Mouse (Mus musculus) midbrain, embryonic 11.5 days (tissue): Measurements from ENCODE around the gene B4gat1. TPM values are rescaled to one million over a fixed set of nuclear protein-coding genes. Genes with fewer than 3 reads are reported as not detected.

ENCODE experiments used
- ATAC-seq: fragments of 200-750 bp; cut with Nextera tagmentation; 2 replicates; pipeline ENCODE4 v1.8.0; 2017; ENCODE audit warnings: moderate TSS enrichment, moderate library complexity; ENCODE audit not compliant: low FRiP score
- DNase-seq: peaks from one replicate; pipeline ENCODE4 v3.0.0; 2015; ENCODE audit warnings: low spot score; ENCODE audit errors: missing footprints
- H3K27ac ChIP-seq: fragments of 300-500 bp; sonication (generic); 2 replicates; pipeline ENCODE4 v1.5.1; 2014; ENCODE audit warnings: low read depth, low read length
- H3K27me3 ChIP-seq: fragments of 300-500 bp; sonication (generic); 2 replicates; pipeline ENCODE4 v1.6.1; 2014; ENCODE audit warnings: mild to moderate bottlenecking, low read length, moderate library complexity, mixed read lengths; ENCODE audit not compliant: control insufficient read depth, insufficient read depth
- H3K36me3 ChIP-seq: fragments of 300-500 bp; sonication (generic); 2 replicates; pipeline ENCODE4 v1.6.1; 2014; ENCODE audit warnings: mild to moderate bottlenecking, low read length, moderate library complexity, mixed read lengths; ENCODE audit not compliant: control insufficient read depth, insufficient read depth
- H3K4me1 ChIP-seq: fragments of 300-500 bp; sonication (generic); 2 replicates; pipeline ENCODE4 v1.6.1; 2014; ENCODE audit warnings: low read length; ENCODE audit not compliant: control insufficient read depth, insufficient read depth
- H3K4me2 ChIP-seq: fragments of 300-500 bp; sonication (generic); 2 replicates; pipeline ENCODE4 v1.6.1; 2014; ENCODE audit warnings: mild to moderate bottlenecking, moderate library complexity
- H3K4me3 ChIP-seq: fragments of 300-500 bp; sonication (generic); 2 replicates; pipeline ENCODE4 v1.5.1; 2014; ENCODE audit warnings: low read depth, low read length
- H3K9ac ChIP-seq: fragments of 300-500 bp; sonication (generic); 2 replicates; pipeline ENCODE4 v1.6.1; 2014; ENCODE audit warnings: low read length
- H3K9me3 ChIP-seq: fragments of 300-500 bp; sonication (generic); 2 replicates; pipeline ENCODE4 v1.6.1; 2016; ENCODE audit warnings: low read length; ENCODE audit not compliant: control insufficient read depth
- WGBS: fragments of 180-500 bp; shearing (Covaris S2); extraction: QIAGEN DNeasy Blood & Tissue Kit; methylation state at CpG from one replicate; pipeline ENCODE4 v1.1.7; 2014; 5-methylcytosine and 5-hydroxymethylcytosine counted together
- polyA plus RNA-seq: library from polyadenylated mRNA; unstranded; fragments of >200 nt; fragmentation: Nextera tagmentation; extraction: Ambion mirVana; gene quantifications from 2 replicates; pipeline ENCODE4 v1.2.1, GENCODE M21; 2014

Gene B4gat1
- 40.1 and 41.7 TPM in 2 replicates for polyA plus RNA-seq

- H3K4me2 ChIP-seq: peak within 1 kb of the TSS; percentile 99
- WGBS: under 1% methylated on average over 42 of the region's 44 CpGs
- DNase-seq (peak; percentile 98), ATAC-seq (peak; percentile 87)
- peak within 1 kb of the TSS; percentile 88 for H3K9ac ChIP-seq
- peak within 1 kb of the TSS; percentile 76 for H3K4me3 ChIP-seq
- H3K4me1 ChIP-seq: peaks cover 26% of the 10 kb centered on the region
- no peaks in the 10 kb centered on the region for H3K36me3 ChIP-seq
- H3K27me3 ChIP-seq: no peaks in the 10 kb centered on the region
- H3K27ac ChIP-seq: peak within 1 kb of the TSS; percentile 80
- no peaks in the 10 kb centered on the region for H3K9me3 ChIP-seq
These were observed at the start of gene B4gat1, which contains the start of gene AC124502.3 for GRCm38 (mm10) chr19:5038709-5039156. Gene B4gat1, plus strand, starts transcription at chr19:5038826. Gene AC124502.3, plus strand, starts transcription at chr19:5038891.

GRCm38 (mm10) chr19:4989013-4989412, 49.6 kb upstream of the B4gat1 start:
- H3K4me1 ChIP-seq: peaks cover 6% of the 10 kb centered on the region
- H3K27ac ChIP-seq: no peak overlapping the region
- peaks cover 47% of the 10 kb centered on the region for H3K27me3 ChIP-seq
- no peaks in the 10 kb centered on the region for H3K9me3 ChIP-seq
- DNase-seq (peak; percentile 99), ATAC-seq (no peak)
- WGBS: 6% methylated on average over 13 of the region's 13 CpGs
- H3K4me3 ChIP-seq: peak overlapping the region; percentile 34; the same call in 1 of the 2 replicates
- H3K4me2 ChIP-seq: peak overlapping the region; percentile 45; the same call in 1 of the 2 replicates
- H3K36me3 ChIP-seq: no peaks in the 10 kb centered on the region
- no peak overlapping the region for H3K9ac ChIP-seq

GRCm38 (mm10) chr19:4989434-4990255, 49.0 kb upstream of the B4gat1 start:
- no peak overlapping the region; the same call in 1 of the 2 replicates for H3K9ac ChIP-seq
- peak; percentile 91 for DNase-seq

GRCm38 (mm10) chr19:4990256-4990625, 48.4 kb upstream of the B4gat1 start, which contains the start of gene Npas4:
Gene Npas4, minus strand, starts transcription at chr19:4990316.
- Histone ChIP-seq H3K9me3 (no peaks in the 10 kb centered on the region), H3K4me2 (peak within 1 kb of the TSS; percentile 45), H3K27me3 (peaks cover 40% of the 10 kb centered on the region), H3K36me3 (no peaks in the 10 kb centered on the region), H3K27ac (no peak within 1 kb of the TSS), H3K4me3 (peak within 1 kb of the TSS; percentile 34), H3K4me1 (peaks cover 6% of the 10 kb centered on the region), H3K9ac (no peak within 1 kb of the TSS; the same call in 1 of the 2 replicates)
- DNase-seq (no peak), ATAC-seq (no peak)
- 13% methylated on average over 4 of the region's 4 CpGs for WGBS

More at GRCm38 (mm10) chr19:4989434-4990255, 49.0 kb upstream of the B4gat1 start:
- Histone ChIP-seq H3K4me1 (peaks cover 6% of the 10 kb centered on the region), H3K9me3 (no peaks in the 10 kb centered on the region), H3K4me2 (peak overlapping the region; percentile 45), H3K27me3 (peaks cover 43% of the 10 kb centered on the region), H3K4me3 (peak overlapping the region; percentile 34), H3K27ac (no peak overlapping the region), H3K36me3 (no peaks in the 10 kb centered on the region)
- WGBS: 18% methylated on average over 44 of the region's 47 CpGs
- ATAC-seq: no peak

- H3K9me3 ChIP-seq: no peaks in the 10 kb centered on the region
- peaks cover 40% of the 10 kb centered on the region for H3K27me3 ChIP-seq
- H3K4me3 ChIP-seq: 0 out of 2 replicates have a peak overlapping the region, but pooled peaks have one; percentile 3
- no peak overlapping the region for H3K27ac ChIP-seq
- ATAC-seq (no peak), DNase-seq (no peak)
- peaks cover 6% of the 10 kb centered on the region for H3K4me1 ChIP-seq
- peak overlapping the region; percentile 33 for H3K4me2 ChIP-seq
- no peaks in the 10 kb centered on the region for H3K36me3 ChIP-seq
- WGBS: 2% methylated on average over 19 of the region's 22 CpGs
- no peak overlapping the region for H3K9ac ChIP-seq
These were observed 47.9 kb upstream of the B4gat1 start for GRCm38 (mm10) chr19:4990716-4991115.

- Histone ChIP-seq H3K4me3 (no peak overlapping the region), H3K36me3 (no peaks in the 10 kb centered on the region), H3K9me3 (no peaks in the 10 kb centered on the region), H3K4me1 (peaks cover 6% of the 10 kb centered on the region), H3K27me3 (peaks cover 40% of the 10 kb centered on the region), H3K9ac (no peak overlapping the region), H3K27ac (no peak overlapping the region), H3K4me2 (no peak overlapping the region)
- WGBS: 22% methylated on average over 8 of the region's 8 CpGs
- ATAC-seq (no peak), DNase-seq (peak; percentile 88)
These were observed 46.3 kb upstream of the B4gat1 start for GRCm38 (mm10) chr19:4992371-4992770.

- H3K9ac ChIP-seq: no peak overlapping the region
- no peaks in the 10 kb centered on the region for H3K9me3 ChIP-seq
- ATAC-seq: no peak
- H3K4me3 ChIP-seq: no peak overlapping the region
- H3K4me2 ChIP-seq: no peak overlapping the region
- no peak for DNase-seq
- H3K27ac ChIP-seq: no peak overlapping the region
- H3K36me3 ChIP-seq: no peaks in the 10 kb centered on the region
- H3K27me3 ChIP-seq: peaks cover 40% of the 10 kb centered on the region
- peaks cover 6% of the 10 kb centered on the region for H3K4me1 ChIP-seq
- 4% methylated on average over 9 of the region's 9 CpGs for WGBS
These were observed 45.7 kb upstream of the B4gat1 start for GRCm38 (mm10) chr19:4992904-4993303.

GRCm38 (mm10) chr19:4994043-4994442, 44.6 kb upstream of the B4gat1 start:
- no peak overlapping the region for H3K9ac ChIP-seq
- WGBS: 62% methylated on average over 5 of the region's 5 CpGs
- no peaks in the 10 kb centered on the region for H3K36me3 ChIP-seq
- H3K27ac ChIP-seq: no peak overlapping the region
- no peak overlapping the region for H3K4me2 ChIP-seq
- H3K9me3 ChIP-seq: no peaks in the 10 kb centered on the region
- H3K27me3 ChIP-seq: peaks cover 37% of the 10 kb centered on the region
- peaks cover 6% of the 10 kb centered on the region for H3K4me1 ChIP-seq
- ATAC-seq (no peak), DNase-seq (no peak)
- H3K4me3 ChIP-seq: no peak overlapping the region
